Mouse (Mus musculus): ENCODE results near the gene Gal3st1.

DNA sequence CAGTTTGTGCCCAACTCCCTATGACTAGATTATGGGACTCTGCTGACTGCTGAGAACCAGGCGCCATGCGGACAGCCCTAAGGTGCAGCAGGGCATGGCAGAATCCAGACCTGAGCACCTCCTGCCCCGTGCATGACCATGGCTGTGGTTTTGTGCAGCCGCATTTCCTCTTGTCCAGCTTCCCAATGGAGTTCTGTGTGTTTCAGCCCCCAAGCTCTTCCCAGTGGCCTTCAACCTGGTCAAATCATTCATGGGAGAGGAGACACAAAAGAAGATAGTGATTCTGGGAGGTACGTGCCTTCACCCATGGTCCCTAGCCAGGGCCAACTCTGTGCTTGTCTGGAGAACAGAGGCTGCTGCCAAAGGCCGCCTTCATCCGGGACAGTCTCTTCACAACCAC lies 59.6 kb downstream of the Gal3st1 start:
- TF ChIP-seq POLR2A (IDR thresholded peaks at IDR 0.05; ENCODE audit: low read depth, low read length) (no peak), CTCF (IDR thresholded peaks at IDR 0.05; ENCODE audit: extremely low read depth, insufficient read depth, insufficient read length, insufficient replicate concordance) (no peak)
